Mouse (Mus musculus) layer of hippocampus, postnatal 14 days (tissue): Measurements from ENCODE around the gene Mllt11. TPM values are rescaled to one million over a fixed set of nuclear protein-coding genes. Genes with fewer than 3 reads are reported as not detected.
A peak's percentile ranks its signal among the peaks of the same experiment; 100 is the strongest.

ENCODE experiments used
- DNase-seq, 2 experiments: peaks; one replicate each; pipeline ENCODE4 v3.0.0; 2021 to 2022; ENCODE audit warnings: low spot score in 2 of 2, mixed read lengths in 1 of 2
- total RNA-seq, 2 experiments: library from RNA; stranded (reverse); gene quantifications; 2 replicates each; pipeline ENCODE4 v1.2.3; 2021

Gene Mllt11
- total RNA-seq, 2 experiments from 2014 or later, result 496 to 516 TPM

DNA sequence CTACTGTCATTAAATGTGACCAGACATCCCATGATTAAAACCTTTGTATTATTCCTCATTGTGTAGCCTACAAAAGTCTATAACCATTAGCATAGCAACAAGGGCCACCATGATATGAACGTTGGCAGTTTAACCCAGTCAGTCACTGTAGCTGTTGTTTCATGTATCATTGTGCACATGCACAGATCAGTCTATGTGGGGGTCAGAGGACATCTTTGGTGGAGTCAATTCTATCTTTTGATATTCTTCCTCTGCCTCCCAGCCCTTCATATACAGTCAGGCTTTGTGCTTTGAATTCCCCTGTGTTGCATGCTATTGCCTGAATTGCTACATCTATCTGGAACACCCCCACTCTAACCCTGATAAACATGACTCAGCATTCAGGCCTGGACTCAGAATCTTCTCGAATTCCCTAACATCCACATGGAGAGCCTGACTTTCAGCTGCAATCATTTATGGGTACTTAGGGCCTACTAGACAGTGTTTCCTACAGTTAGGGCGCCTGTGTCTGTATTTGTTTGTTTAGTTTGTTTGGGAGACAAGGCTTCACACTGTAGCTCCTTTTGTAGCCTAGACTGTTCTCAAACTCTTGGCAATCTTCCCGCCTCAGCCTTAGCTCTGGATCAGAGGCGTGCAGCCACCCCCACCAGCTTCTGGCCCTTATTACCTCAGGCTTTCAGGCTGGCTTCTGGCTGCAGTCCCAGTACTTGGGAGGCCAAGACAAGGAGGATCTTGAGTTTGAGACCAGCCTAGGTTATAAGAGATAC lies 14.7 kb upstream of the Mllt11 start:
- peak in 1 of 2 experiments; percentile 76 for DNase-seq

GRCm38 (mm10) chr3:95243086-95243485 lies 11.1 kb upstream of the Mllt11 start:
- DNase-seq, result no peak

DNA sequence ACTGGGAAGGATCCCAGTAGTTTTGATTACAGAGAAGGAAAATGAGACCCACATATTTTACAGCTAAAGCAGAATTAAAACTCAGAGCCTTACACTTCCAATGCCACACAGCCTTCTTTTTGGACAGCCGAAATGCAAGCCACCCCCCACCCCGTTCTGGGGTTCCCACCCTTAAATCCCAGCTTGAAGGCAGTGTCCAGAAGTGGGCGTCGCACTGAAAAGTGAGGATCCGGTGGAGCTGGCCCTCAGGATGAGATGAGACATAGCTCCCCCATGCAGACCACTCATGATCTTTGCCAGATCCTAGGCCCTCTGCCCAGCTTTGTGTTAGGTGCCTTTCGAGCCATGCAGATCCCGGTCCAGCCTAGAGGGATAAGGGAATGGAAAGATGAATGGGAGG lies 9.5 kb upstream of the Mllt11 start, which contains the start of gene Gm128:
Gene Gm128 (minus strand): TSS at position 101 of the 400 bp plus-strand sequence.
- DNase-seq, result no peak

GRCm38 (mm10) chr3:95240900-95241299 lies 8.9 kb upstream of the Mllt11 start:
- DNase-seq, result no peak

- no peak for DNase-seq
Measured at GRCm38 (mm10) chr3:95239971-95240370, 8.0 kb upstream of the Mllt11 start.

DNA sequence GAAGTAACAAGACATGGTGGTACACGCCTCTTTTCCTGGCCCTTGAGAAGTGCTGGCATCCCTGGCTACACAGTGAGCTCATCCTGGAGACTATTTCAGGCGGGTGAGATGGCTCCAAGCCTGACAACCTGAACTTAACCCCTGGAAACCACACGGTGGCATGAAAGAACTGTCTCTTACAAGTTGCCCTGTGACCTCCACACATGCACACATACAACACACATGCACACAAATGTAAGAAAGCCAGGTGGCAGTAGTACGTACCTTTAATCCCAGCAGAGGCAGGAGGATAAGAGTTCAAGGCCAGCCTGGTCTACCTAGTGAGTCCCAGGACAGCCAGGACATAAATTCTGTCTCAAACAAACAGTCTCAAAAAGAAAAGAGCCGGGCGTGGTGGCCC lies 7.1 kb upstream of the Mllt11 start:
- DNase-seq, result no peak

- DNase-seq, result no peak
Measured at GRCm38 (mm10) chr3:95237541-95238099, 5.6 kb upstream of the Mllt11 start.

DNA sequence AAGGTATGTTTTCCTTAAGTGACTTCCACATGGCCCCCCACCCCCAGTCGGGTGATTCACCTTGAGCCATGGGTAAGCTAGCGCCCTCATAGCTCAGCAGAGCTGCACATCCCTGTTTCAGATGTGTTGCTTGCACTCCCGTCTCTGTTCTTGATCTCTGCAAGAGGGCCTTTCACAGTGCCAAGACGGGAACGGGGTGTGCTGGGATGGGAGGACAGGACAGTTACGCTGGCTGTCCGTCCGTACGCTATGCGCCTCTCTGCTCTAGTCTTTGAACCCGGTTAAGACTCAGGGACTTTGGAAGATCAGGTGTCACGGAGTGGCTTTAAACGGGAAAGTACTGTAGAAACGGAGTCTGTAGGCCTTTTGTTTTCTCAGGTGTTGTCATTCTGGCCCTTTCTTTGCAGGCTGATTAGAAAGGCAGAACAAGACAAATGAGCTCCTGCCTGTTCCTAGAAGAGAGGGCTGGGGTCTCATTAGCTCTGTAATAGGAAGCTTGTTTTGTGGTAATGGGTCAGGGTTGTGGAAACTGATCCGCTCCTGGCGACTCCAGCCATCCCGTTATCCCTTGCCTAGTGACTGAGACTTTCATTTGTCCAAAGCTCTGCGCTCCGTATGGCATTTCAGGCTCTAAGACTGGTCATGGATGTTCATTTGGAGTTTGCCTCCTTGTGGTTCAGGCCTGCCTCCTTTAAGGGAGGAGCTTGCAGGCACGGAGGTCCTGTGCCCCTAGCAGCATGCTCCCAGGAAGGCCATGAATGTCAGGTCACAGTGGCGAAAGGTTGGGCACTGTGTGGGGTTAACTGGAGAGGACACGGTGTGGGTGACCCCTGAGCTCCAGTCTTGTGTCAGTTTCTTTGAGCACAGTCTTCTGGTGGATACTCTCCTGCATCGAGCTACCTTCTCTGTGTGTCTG lies 3.7 kb upstream of the Mllt11 start:
- DNase-seq, result no peak

- DNase-seq, result no peak
Measured at GRCm38 (mm10) chr3:95233303-95233980, 1.5 kb upstream of the Mllt11 start.

GRCm38 (mm10) chr3:95232771-95233170 lies 800 bp upstream of the Mllt11 start:
- no peak for DNase-seq

DNA sequence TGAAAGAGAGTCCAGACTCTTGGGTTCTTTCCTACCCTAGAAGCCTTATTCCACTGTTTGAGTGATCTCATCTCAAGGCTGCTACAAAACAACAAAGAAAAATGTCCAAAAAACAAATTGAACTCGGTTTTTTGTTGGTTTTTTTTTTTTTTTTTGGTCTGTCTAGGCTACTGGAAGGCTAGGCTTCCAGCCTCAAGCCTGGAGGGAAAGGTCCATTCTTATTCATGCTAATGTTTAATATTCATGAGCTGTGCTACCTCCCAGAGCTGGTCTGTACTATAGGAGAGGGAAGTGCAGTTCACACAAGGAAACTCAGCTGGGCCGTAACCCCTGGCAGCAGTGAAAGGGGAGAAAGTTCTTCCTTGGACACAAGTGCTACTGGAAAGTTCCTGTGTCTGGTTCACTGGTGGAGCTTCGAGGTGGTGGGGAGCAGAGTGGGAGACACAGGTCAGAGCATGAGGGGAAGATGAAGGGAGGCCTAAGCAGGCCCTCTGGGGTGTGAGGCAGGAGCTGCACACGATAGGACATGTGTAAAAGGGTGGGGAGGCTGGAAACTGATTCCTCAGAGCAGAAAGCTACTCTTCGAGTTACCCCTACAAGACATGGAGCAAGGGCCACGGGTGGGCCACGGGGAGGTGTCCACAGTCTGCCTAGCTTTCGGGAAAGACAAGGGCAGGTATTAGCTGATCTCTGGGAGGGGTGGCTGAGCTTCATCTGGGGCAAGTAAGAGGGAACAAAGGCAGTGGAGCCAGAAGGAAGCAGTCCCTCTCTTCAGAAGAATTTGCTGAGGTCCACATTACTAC lies 1.3 kb downstream of the Mllt11 start:
- no peak for DNase-seq

- peak; percentile 56 to 79 for DNase-seq
Measured at GRCm38 (mm10) chr3:95229781-95230494, 2.0 kb downstream of the Mllt11 start.

- peak; percentile 65 to 81 for DNase-seq
Measured at GRCm38 (mm10) chr3:95228894-95229780, 2.8 kb downstream of the Mllt11 start.

DNA sequence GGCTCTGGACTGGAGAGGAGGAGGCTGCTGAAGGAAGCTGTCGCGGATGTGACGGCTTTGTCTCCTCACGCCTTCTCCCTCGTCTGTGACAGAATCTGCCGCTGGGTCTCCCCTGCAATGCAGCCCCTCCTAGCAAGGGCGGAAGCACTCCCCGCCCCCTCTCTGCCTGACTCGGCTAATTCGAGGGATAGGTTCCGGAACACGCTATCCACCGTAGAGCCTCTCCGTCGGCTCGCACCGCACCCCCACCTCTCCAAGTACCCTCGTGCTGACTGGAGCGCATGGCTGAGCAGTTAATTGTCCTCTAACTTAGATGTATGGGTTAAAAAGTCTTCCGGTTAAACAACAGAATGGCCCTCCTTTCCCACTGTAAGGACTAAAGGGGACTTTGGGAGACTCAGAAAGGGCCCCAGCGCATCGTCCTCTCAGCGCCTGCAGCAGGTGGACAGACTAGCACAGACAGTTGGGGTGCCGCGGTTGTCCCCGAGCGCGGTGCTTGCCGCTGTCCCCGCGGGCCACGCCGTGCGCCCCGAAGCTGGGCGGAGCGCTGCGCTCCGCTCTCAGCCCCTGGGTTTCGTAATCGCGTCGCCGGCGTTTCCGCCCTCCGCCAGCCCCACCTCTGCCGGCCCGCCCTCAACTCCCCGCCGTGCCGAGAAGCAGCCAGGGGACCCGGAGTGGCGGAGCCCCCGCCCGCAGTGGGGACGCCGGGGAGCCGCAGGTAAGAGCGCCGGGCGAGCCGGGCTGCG lies 3.6 kb downstream of the Mllt11 start, which contains the start of gene Cdc42se1:
Gene Cdc42se1 (plus strand): TSS at position 585 of the 746 bp plus-strand sequence.
- peak; percentile 90 to 92 for DNase-seq

DNA sequence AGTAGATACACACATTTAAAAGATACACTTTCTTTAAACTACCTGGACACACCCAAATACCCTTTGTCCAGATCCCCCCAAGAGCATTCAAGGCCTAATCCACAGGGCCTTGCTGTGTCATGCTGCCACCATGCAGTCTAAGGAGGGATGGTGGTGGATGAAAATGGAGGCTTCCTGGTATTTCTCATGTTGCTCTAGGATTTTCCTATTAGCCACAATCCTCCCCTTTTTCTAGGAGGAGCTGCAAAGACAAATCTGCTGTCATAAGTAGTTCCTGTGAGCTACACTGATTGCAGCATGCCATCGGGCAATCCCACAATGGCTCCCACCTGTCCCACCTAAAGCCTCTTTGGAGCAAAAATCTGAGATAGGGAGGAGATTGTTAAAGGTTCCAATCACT lies 4.8 kb downstream of the Mllt11 start:
- no peak for DNase-seq

DNA sequence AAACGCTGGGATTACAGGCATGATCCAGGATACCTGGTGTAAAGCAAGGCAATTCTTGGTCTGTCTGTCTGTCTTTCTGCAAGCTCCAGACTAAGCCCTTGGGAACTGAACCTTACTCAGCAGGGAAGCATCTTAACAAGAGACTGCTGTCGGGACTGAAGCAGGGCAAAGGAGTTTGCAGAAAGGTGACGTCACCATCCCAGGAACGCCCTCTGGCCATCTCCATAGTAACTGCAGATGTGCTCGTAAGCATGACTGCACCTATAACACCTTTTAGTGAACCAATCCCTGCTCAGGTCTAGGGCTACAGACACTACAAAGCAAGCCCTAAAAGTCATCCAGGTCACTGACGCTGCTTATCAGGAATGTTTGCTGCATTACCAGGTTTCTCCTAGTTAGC lies 7.7 kb downstream of the Mllt11 start:
- DNase-seq, result no peak

DNA sequence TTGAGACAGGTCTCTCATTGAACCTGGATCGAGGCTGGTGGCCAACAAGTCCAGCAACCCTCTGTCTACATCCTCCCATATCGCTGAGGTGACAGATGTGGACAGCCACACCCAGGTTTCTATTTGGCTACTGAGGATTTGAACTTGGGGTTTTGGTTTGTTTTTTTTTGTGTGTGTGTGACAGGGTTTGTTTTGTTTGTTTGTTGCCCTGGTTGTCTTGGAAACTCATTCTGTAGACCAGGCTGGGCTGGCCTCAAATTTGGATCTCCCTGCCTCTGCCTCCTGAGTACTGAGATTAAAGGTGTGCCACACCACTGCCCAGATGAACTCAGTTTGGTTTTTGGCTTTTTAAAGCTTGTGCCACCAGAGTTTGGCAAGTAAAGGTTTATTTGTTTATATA lies 8.9 kb downstream of the Mllt11 start:
- DNase-seq, result no peak
